Mouse (Mus musculus) fibroblast of lung, adult 2 months (primary cell): ENCODE measurements around the gene Ncam1.

ENCODE experiments used
- DNase-seq: peaks from one replicate; pipeline ENCODE4 v3.0.0-alpha.2; 2011; ENCODE audit warnings: low read depth

Gene Ncam1

DNA sequence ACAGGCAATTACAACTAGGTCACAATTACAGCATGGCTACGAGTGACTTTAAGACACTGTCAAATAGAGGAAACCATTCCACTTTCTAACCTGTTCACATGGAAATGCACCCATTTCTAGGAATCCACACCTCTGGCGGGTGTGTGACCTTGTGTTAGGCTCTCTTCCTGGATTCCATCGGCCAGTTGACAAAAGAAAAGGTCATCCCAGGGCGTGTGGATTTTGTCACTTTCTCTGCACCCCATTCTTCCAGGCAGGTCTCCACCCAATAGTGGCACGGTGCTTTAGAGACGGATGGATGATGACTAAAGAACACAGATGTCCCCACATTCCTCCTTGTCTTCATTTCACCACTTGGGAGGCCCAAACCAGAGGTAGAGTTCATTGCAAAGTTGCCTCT, 47.3 kb downstream of the Ncam1 start:
- DNase-seq: no peak

GRCm38 (mm10) chr9:49746176-49746575, 52.5 kb downstream of the Ncam1 start:
- no peak for DNase-seq

- no peak for DNase-seq
Measured at GRCm38 (mm10) chr9:49745696-49746095, 53.0 kb downstream of the Ncam1 start.

- DNase-seq: no peak
Measured at GRCm38 (mm10) chr9:49744286-49744685, 54.4 kb downstream of the Ncam1 start.

- no peak for DNase-seq
Measured at GRCm38 (mm10) chr9:49739935-49740334, 58.8 kb downstream of the Ncam1 start.

DNA sequence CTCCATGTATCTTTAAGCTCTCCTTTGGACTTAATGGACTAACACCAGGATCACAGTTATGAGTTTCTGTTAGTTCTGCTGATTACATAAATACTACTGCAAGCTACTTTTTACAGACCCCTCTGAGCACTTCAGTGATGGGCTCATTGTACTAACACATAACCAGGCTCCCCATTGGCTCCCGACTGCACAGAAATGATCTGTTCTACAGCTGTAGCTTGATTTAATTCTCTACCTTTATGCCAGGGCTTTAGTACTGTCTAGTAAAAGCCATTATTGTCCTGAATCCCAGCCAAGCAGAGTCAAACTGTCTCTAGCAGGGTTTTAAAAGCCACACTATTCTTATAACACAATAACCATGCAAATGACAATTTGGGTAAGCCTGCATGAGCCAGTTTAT, 60.2 kb downstream of the Ncam1 start:
- no peak for DNase-seq

GRCm38 (mm10) chr9:49737166-49737565, 61.6 kb downstream of the Ncam1 start:
- DNase-seq: no peak

GRCm38 (mm10) chr9:49734348-49735007, 64.2 kb downstream of the Ncam1 start:
- DNase-seq: no peak

GRCm38 (mm10) chr9:49733726-49734125, 65.0 kb downstream of the Ncam1 start:
- DNase-seq: no peak

GRCm38 (mm10) chr9:49729479-49729878, 69.2 kb downstream of the Ncam1 start:
- DNase-seq: no peak

GRCm38 (mm10) chr9:49728211-49728610, 70.5 kb downstream of the Ncam1 start:
- no peak for DNase-seq

DNA sequence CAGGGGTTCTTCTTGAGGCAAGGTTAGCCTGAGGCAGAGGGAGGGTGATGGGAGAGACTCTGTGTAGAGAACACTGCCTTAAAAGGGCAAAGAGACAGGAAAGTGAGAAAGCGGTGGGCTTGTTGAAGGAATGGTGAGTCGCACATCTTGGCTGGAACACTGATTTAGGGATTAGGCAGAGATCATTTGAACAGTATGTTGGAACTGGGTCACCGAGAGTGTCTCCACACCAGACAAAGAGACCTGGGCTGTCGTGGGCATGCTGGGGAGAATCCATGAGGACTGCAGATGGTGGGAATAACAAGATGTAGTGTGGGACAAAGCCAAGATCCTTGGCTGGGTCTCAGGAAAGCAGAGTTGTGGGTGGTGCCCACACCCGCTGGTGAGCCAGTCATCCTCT, 76.0 kb downstream of the Ncam1 start:
- DNase-seq: peak; percentile 22

- DNase-seq: no peak
Measured at GRCm38 (mm10) chr9:49715121-49715520, 83.6 kb downstream of the Ncam1 start.

DNA sequence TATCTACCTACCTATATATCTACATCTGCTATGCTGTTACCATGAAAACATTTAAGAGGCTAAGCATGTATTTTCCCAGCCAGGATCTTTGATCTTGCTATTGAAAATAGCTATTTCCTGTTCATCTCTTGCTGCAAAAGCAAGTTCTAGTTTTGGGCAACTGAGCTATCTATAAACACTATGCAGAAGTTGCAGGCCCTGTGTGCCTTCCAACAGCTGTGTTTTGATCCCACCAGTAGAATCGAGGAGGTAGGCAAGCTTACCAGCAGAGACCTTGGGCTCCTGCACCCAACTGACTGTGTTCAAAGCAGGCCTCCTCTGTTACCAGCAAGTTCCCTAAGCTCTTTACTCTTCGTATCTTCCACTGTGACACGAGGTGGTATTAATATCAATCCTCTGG, 84.6 kb downstream of the Ncam1 start:
- no peak for DNase-seq

DNA sequence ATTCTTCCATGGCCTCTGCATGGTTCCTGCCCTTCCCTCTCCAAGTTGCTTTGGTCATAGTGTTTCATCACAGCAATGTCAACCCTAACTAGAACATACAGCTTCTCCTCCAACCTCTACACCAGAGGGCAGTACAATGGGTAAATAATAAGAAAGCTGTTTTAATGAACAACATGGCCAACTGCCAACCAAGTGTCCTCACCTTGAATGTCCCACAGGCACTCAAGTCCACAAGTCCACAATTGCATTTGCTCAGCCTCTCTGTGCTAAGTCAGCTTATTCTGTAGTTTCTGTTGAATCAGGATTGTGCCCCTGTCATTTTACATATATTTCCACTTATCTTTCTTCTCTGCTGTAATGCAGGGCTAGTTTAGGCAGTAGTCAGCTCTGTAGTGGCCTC, 91.1 kb downstream of the Ncam1 start:
- DNase-seq: no peak

DNA sequence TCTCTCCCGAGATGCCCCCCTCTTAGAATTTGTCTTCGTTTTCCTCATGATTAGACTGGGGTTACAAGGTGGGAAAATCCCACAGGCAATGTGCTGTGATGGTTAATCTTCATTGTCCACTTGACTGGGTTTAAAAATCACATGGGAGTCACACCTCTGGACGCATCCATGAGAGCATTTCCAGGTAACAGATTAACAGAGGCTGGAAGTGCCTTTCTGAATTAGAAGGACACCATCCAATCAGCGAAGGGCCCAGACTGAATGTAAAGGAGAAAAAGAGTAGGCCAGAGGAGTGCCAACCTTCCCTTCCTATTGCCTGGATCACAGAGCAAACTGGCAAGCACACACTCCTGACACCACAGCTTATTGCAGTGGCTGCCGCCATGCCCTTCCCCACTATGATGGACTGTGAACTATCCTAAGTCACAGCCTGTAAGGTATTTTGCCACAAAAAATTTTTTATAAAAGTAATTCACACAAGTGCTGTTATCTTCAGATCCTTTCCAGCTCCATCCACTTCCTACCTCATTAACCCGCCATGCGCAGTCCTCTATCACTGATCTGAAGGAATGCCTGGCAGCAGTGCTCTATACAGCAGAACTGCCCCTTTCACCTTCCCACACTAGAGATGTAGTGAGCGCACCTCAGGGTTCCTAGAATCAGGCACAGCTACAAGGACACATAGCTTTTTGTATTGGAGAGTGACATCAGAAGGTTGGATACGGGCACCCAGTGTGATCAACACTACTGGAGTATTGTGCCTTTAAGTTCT, 94.3 kb downstream of the Ncam1 start:
- DNase-seq: no peak

- DNase-seq: no peak
Measured at GRCm38 (mm10) chr9:49695371-49695770, 103.4 kb downstream of the Ncam1 start.

- no peak for DNase-seq
Measured at GRCm38 (mm10) chr9:49692791-49693190, 105.9 kb downstream of the Ncam1 start.

GRCm38 (mm10) chr9:49691344-49691743, 107.4 kb downstream of the Ncam1 start:
- no peak for DNase-seq

GRCm38 (mm10) chr9:49683566-49684273, 115.0 kb downstream of the Ncam1 start:
- no peak for DNase-seq

DNA sequence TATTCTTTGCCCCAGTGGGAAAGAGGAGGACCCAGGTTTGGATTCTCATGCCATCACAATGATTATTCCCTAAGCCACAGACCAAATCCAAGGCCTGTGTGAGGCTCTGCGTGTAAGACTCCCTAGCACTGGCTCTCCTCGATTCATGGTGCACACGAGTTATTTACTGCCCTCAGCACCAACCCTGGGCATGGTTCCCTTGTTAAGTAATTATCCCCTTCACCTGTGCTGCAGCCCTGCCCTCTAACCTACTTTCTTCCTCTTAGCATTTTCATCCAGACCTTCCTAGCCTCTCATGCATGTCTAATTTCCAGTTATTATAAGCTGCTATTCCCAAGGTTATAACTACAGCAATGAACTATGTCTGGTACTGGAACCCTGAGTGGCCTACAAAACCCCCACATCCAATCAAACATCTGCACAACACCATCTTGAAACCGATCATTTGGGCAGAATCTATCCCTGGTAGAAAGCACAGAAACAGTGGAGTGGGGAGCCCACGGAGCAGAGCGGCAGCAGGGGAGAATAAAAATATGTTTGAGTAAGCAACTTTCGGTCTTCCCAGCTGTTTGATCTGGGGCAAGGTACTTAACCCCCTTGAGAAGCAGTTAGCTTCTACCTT, 116.8 kb downstream of the Ncam1 start:
- no peak for DNase-seq

GRCm38 (mm10) chr9:49679270-49679669, 119.5 kb downstream of the Ncam1 start:
- DNase-seq: no peak
